Mouse (Mus musculus) gonadal fat pad, adult 2 months (tissue): ENCODE measurements at regions not wholly inside any gene's neighbourhood (a gene's known extent, or its start where the extent isn't known, plus 50 kb on each side); places are given as distances from the start of the nearest gene placed in this dataset.

Experiments used
- DNase-seq: peaks from one replicate; pipeline ENCODE4 v3.0.0-alpha.2; 2012; ENCODE audit warnings: low read depth

- DNase-seq, result no peak
These were observed 357.8 kb upstream of the Arglu1 start for GRCm38 (mm10) chr8:9048116-9048515.

- DNase-seq, result no peak
These were observed 352.8 kb upstream of the Arglu1 start for GRCm38 (mm10) chr8:9042835-9043792.

- no peak for DNase-seq
These were observed 338.8 kb upstream of the Arglu1 start for GRCm38 (mm10) chr8:9029156-9029555.

GRCm38 (mm10) chr8:9027672-9028071 lies 337.4 kb upstream of the Arglu1 start:
- DNase-seq, result no peak

GRCm38 (mm10) chr8:9025872-9026271 lies 335.6 kb upstream of the Arglu1 start:
- DNase-seq, result no peak

- DNase-seq, result no peak
These were observed 335.1 kb upstream of the Arglu1 start for GRCm38 (mm10) chr8:9025378-9025777.

GRCm38 (mm10) chr8:9020744-9021143 lies 330.4 kb upstream of the Arglu1 start:
- no peak for DNase-seq

GRCm38 (mm10) chr8:9020180-9020579 lies 329.9 kb upstream of the Arglu1 start:
- DNase-seq, result no peak

GRCm38 (mm10) chr8:9011785-9012510 lies 321.6 kb upstream of the Arglu1 start:
- no peak for DNase-seq

- DNase-seq, result no peak
These were observed 317.9 kb upstream of the Arglu1 start for GRCm38 (mm10) chr8:9008006-9008780.

- DNase-seq, result no peak
These were observed 309.6 kb upstream of the Arglu1 start for GRCm38 (mm10) chr8:8999914-9000313.

GRCm38 (mm10) chr8:8997621-8998020 lies 307.3 kb upstream of the Arglu1 start:
- no peak for DNase-seq

- DNase-seq, result no peak
These were observed 304.4 kb upstream of the Arglu1 start for GRCm38 (mm10) chr8:8994596-8995189.

GRCm38 (mm10) chr8:8994008-8994407 lies 303.7 kb upstream of the Arglu1 start:
- no peak for DNase-seq

GRCm38 (mm10) chr8:8992461-8993032 lies 302.2 kb upstream of the Arglu1 start:
- DNase-seq, result no peak

GRCm38 (mm10) chr8:8991026-8991425 lies 300.7 kb upstream of the Arglu1 start:
- DNase-seq, result no peak

GRCm38 (mm10) chr8:8986068-8986467 lies 295.7 kb upstream of the Arglu1 start:
- DNase-seq, result no peak

GRCm38 (mm10) chr8:8985395-8985794 lies 295.1 kb upstream of the Arglu1 start:
- no peak for DNase-seq

- DNase-seq, result no peak
These were observed 294.5 kb upstream of the Arglu1 start for GRCm38 (mm10) chr8:8984829-8985251.

- no peak for DNase-seq
These were observed 294.0 kb upstream of the Arglu1 start for GRCm38 (mm10) chr8:8984159-8984828.
